Mouse (Mus musculus) forebrain, embryonic 15.5 days (tissue): ENCODE measurements around the gene Trmt61a. TPM values are rescaled to one million over a fixed set of nuclear protein-coding genes. Genes with fewer than 3 reads are reported as not detected.

Experiments used
- ATAC-seq: fragments of 200-750 bp; cut with Nextera tagmentation; replicated peaks from 2 replicates; pipeline ENCODE4 v1.8.0; 2017; ENCODE audit warnings: mild to moderate bottlenecking, moderate TSS enrichment, moderate library complexity
- H3K27ac ChIP-seq: fragments of 300-500 bp; sonication (generic); replicated peaks from 2 replicates; pipeline ENCODE4 v1.5.1; 2015; ENCODE audit warnings: mild to moderate bottlenecking, inconsistent platforms
- H3K27me3 ChIP-seq: fragments of 300-500 bp; sonication (generic); 2 replicates; pipeline ENCODE4 v1.6.1; 2015; ENCODE audit warnings: inconsistent platforms
- H3K36me3 ChIP-seq: fragments of 300-500 bp; sonication (generic); 2 replicates; pipeline ENCODE4 v1.6.1; 2015; ENCODE audit warnings: mild to moderate bottlenecking, inconsistent platforms
- H3K4me1 ChIP-seq: fragments of 300-500 bp; sonication (generic); 2 replicates; pipeline ENCODE4 v1.6.1; 2015; ENCODE audit warnings: inconsistent platforms
- H3K4me2 ChIP-seq: fragments of 300-500 bp; sonication (generic); replicated peaks from 2 replicates; pipeline ENCODE4 v1.6.1; 2015; ENCODE audit warnings: mild to moderate bottlenecking, inconsistent platforms
- H3K4me3 ChIP-seq: fragments of 300-500 bp; sonication (generic); 2 replicates; pipeline ENCODE4 v1.5.1; 2015; ENCODE audit warnings: mild to moderate bottlenecking, inconsistent platforms
- H3K9ac ChIP-seq: fragments of 300-500 bp; sonication (generic); replicated peaks from 2 replicates; pipeline ENCODE4 v1.6.1; 2015; ENCODE audit warnings: mild to moderate bottlenecking, inconsistent platforms
- H3K9me3 ChIP-seq: fragments of 300-500 bp; sonication (generic); 2 replicates; pipeline ENCODE4 v1.6.1; 2016; ENCODE audit warnings: inconsistent platforms
- WGBS: fragments of 180-500 bp; shearing (Covaris S2); methylation state at CpG from one replicate; pipeline ENCODE4 v1.1.7; 2015; ENCODE audit warnings: mixed read lengths; 5-methylcytosine and 5-hydroxymethylcytosine counted together
- polyA plus RNA-seq: library from polyadenylated mRNA; unstranded; fragments of >200 nt; fragmentation: Nextera tagmentation; extraction: Ambion mirVana; gene quantifications from 2 replicates; pipeline ENCODE4 v1.2.1, GENCODE M21; 2015

Trmt61a gene
- polyA plus RNA-seq, 1 experiment from 2014 or later, result 10.6 TPM

DNA sequence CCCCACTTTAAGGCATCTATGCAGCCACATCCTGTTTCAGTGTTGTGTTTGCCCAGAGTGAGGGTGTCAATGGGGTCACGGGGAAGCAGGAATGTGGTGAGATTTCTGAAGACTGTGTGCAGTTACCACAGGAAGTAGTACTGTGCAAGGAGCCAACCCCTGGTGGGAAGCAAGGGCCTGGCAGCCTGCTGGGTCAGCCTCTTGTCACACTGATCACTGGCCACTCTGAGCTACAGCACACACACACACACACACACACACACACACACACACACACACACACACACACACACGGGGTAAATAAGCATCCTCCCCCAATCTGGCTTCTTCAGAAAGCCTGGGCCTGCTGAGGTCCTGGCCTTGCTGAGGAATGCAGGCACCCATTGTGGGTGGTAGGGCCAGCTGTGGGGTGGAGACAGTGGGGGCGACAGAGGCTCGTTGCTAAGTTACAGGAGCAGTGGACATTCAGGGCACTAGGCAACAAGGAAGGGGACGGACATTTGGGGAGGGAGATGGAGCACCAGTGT, 13.5 kb downstream of the Trmt61a start:
- H3K27ac ChIP-seq, result peak overlapping the region; percentile 82
- H3K4me3 ChIP-seq, result no peak overlapping the region
- no peaks in the 10 kb centered on the region for H3K9me3 ChIP-seq
- no peak overlapping the region for H3K4me2 ChIP-seq
- ATAC-seq, result no peak
- no peaks in the 10 kb centered on the region for H3K36me3 ChIP-seq
- WGBS, result 11% methylated on average over 5 of the region's 5 CpGs
- H3K4me1 ChIP-seq, result peaks cover 72% of the 10 kb centered on the region
- no peak overlapping the region for H3K9ac ChIP-seq
- H3K27me3 ChIP-seq, result no peaks in the 10 kb centered on the region

DNA sequence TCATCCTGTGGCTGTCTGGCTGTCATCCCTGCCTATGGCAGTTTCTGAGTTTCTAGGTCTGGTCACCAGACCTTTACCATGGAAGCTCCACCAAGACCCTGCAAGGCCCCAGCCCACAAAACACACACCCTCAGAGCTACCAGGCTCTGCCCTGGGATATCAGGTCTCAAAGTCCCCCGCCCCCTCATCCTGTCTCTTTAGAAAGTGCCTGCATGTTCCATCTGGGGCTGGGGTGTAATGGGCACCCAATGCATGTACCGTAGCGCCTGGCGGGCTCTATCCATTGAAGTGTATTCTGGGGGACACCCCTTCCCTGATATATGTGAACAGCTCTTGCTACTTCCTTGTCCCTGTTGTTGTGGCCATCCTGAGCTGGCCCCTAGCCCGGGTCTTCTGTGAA, 15.0 kb downstream of the Trmt61a start:
- no peak overlapping the region for H3K4me3 ChIP-seq
- H3K4me2 ChIP-seq, result no peak overlapping the region
- H3K4me1 ChIP-seq, result peaks cover 57% of the 10 kb centered on the region
- no peaks in the 10 kb centered on the region for H3K9me3 ChIP-seq
- no peaks in the 10 kb centered on the region for H3K36me3 ChIP-seq
- WGBS, result 58% methylated on average over 5 of the region's 5 CpGs
- no peaks in the 10 kb centered on the region for H3K27me3 ChIP-seq
- no peak overlapping the region for H3K9ac ChIP-seq
- peak overlapping the region; percentile 82 for H3K27ac ChIP-seq
- no peak for ATAC-seq

DNA sequence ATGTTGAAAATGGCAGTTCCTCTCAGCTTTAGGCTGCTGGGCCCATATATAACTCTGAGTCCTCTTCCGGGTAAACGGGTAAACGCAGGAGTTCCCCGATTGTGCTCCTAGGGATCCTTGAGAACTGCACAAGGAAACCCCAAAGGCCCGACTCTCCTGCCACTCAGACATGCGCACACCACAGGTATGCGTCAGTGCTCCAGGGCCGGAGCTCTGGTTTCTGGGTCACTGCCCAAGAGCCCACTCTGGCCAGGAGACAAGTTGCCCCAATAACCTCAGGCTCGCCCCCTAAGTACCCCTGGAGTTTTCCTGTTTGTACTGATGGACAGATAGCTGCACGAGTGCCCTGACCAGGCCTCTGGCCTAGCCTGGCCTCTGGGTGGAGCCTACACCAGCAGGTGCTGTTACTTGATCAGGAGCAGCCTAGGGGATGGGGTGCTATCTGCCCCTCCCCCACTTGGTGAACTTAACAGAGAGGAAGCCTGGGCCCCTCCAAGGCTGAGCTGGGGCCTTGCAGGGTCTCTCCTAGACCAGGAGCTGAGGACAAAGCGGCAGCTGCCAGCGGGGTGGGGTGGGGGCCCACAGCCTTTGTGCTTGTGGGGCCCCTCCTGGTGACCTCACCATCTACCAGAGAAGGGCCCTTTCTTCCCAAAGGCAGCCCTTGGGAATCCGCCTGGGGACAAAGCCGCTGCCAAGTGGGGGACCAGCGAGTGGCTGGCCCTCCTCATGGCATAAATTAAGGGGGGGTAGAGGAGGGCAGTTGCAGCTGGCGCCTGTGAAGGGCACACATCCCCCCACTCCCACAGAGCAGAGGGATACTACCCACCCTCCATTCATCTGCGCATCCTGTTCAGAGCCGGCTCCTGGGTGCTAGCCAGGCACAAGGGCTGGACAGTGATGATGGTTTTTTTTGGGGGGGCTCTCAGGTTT, 15.7 kb downstream of the Trmt61a start:
- H3K36me3 ChIP-seq, result no peaks in the 10 kb centered on the region
- H3K9ac ChIP-seq, result peak overlapping the region; percentile 1; the same call in 1 of the 2 replicates
- 4% methylated on average over 18 of the region's 18 CpGs for WGBS
- peaks cover 54% of the 10 kb centered on the region for H3K4me1 ChIP-seq
- no peaks in the 10 kb centered on the region for H3K27me3 ChIP-seq
- H3K4me2 ChIP-seq, result peak overlapping the region; percentile 22
- no peak overlapping the region for H3K4me3 ChIP-seq
- no peaks in the 10 kb centered on the region for H3K9me3 ChIP-seq
- H3K27ac ChIP-seq, result peak overlapping the region; percentile 82
- peak; percentile 89 for ATAC-seq

DNA sequence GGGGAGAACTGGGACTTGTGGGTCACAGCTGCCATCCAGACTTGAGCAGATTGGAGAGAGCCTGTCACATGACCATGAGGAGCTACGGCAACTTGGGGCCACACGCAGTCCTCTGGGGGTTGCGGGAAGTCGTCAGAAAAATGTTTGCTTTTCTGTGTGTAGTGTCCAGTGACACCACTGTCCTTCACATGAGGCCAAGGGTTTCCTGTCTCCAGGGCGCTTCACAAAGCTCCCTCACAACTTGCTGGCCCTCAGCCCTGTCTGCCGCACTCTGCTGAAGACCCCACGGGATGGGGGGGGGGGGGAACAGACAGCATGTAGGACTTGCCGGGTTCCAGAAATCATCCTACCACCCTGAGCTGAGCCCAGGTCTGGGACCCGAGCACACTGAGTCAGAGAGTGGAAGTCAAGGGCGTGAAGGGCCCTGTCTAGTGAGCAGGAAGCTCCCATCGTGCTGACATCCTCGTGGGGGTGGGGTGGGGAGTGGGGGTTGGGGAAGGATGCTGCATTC, 16.4 kb downstream of the Trmt61a start:
- H3K4me3 ChIP-seq, result no peak overlapping the region
- no peaks in the 10 kb centered on the region for H3K36me3 ChIP-seq

DNA sequence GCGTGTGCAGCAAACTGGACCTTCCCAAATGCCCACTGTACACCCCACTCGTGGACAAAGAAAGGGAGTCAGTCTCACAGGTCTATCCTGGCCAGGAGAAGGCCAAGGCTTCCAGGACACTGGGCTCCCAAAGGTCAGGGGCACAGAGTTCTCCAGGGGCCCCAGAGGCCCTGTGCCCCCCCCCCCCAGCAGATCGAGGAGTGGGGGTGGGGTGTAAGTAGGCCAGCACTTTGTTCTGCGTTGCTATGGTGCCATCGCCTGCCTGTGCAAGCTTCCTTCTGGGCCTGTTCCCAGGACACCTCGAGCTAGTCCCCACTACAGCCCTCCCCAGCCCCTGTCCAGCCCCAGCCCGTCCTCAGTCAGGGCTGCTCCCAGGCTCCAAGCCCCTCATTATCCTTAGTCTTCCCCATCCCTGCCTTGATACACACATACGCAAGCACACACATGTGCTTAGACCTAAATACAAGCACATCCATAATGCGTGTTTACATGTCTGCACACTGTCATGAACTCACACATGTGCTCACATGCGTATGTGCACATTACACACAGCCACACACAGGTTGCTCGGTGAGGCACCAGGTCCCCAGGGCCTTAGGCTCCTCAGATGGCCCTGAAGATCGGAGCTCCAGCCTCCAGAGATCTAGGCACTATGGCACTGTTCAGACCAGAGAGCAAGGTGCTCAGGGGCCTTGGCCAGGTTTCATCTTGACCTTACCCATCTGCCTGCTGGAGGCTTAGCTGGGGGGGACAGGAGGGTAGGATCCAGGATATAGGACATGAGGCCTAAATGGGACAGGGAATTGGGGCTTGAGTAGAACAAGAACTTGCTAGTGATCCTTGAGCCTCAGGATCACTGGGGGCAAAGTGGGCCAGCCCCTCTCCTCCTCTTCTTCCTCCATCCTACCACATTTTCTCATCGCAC, 17.2 kb downstream of the Trmt61a start:
- WGBS, result 27% methylated on average over 13 of the region's 13 CpGs
- H3K4me1 ChIP-seq, result peaks cover 54% of the 10 kb centered on the region
- H3K4me3 ChIP-seq, result no peak overlapping the region
- peak overlapping the region; percentile 1; the same call in 1 of the 2 replicates for H3K9ac ChIP-seq
- no peak overlapping the region; the same call in 1 of the 2 replicates for H3K4me2 ChIP-seq
- peak; percentile 42 for ATAC-seq
- peak overlapping the region; percentile 82 for H3K27ac ChIP-seq
- no peaks in the 10 kb centered on the region for H3K9me3 ChIP-seq
- no peaks in the 10 kb centered on the region for H3K27me3 ChIP-seq
- no peaks in the 10 kb centered on the region for H3K36me3 ChIP-seq

More for the DNA sequence above, 16.4 kb downstream of the Trmt61a start:
- Histone ChIP-seq H3K27me3 (no peaks in the 10 kb centered on the region), H3K4me1 (peaks cover 54% of the 10 kb centered on the region), H3K9me3 (no peaks in the 10 kb centered on the region), H3K4me2 (peak overlapping the region; percentile 22), H3K9ac (peak overlapping the region; percentile 1; the same call in 1 of the 2 replicates), H3K27ac (peak overlapping the region; percentile 82)
- peak; percentile 26 for ATAC-seq
- WGBS, result under 1% methylated on average over 12 of the region's 12 CpGs

DNA sequence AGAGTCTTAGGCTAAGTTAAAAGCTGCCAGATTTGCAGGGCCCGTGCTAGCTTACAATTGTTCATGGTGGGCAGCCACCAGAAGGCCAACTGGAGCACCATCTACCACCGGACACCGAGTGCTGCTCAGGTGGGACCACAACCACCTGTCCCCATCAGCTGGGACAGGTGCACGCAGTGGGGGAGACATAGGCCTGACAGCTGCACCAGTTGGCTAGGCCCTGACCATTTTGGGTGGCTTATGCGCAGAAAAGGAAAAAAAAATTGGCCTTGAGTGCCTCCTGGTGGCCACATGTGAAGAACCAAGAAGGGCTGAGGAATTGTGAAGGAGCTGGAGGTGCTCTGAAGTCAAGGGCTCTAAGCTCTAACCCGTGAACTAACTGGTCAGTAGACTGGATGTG, 18.3 kb downstream of the Trmt61a start:
- no peak overlapping the region for H3K9ac ChIP-seq
- H3K27me3 ChIP-seq, result no peaks in the 10 kb centered on the region
- no peaks in the 10 kb centered on the region for H3K9me3 ChIP-seq
- H3K27ac ChIP-seq, result peak overlapping the region; percentile 82
- no peak overlapping the region for H3K4me3 ChIP-seq
- peaks cover 49% of the 10 kb centered on the region for H3K4me1 ChIP-seq
- ATAC-seq, result no peak
- H3K36me3 ChIP-seq, result no peaks in the 10 kb centered on the region
- WGBS, result 17% methylated on average over 6 of the region's 6 CpGs
- no peak overlapping the region for H3K4me2 ChIP-seq

DNA sequence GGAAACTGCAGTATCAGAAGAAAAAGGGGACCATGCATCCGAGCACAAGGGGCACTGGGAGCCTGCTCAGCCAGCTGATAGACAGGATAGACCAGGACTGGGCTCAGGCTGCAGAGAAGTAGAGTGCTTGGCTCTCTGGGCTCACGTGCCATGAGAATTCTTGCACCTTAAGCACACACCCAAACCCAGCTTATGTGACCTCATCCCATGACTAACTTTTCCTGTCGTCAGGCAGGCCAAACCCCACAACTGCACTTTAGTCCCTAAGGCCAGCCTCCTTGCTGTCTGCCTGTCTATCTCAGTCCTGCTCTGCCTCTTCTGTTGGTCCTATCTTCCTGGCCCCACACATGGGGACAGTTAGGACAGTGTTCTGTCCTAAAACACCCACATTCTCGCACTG, 19.8 kb downstream of the Trmt61a start:
- no peaks in the 10 kb centered on the region for H3K9me3 ChIP-seq
- no peak overlapping the region for H3K9ac ChIP-seq
- WGBS, result 72% methylated on average over 4 of the region's 4 CpGs
- no peaks in the 10 kb centered on the region for H3K36me3 ChIP-seq
- no peak overlapping the region for H3K4me2 ChIP-seq
- ATAC-seq, result no peak
- no peak overlapping the region for H3K4me3 ChIP-seq
- H3K27me3 ChIP-seq, result no peaks in the 10 kb centered on the region
- H3K27ac ChIP-seq, result no peak overlapping the region
- peaks cover 36% of the 10 kb centered on the region for H3K4me1 ChIP-seq

DNA sequence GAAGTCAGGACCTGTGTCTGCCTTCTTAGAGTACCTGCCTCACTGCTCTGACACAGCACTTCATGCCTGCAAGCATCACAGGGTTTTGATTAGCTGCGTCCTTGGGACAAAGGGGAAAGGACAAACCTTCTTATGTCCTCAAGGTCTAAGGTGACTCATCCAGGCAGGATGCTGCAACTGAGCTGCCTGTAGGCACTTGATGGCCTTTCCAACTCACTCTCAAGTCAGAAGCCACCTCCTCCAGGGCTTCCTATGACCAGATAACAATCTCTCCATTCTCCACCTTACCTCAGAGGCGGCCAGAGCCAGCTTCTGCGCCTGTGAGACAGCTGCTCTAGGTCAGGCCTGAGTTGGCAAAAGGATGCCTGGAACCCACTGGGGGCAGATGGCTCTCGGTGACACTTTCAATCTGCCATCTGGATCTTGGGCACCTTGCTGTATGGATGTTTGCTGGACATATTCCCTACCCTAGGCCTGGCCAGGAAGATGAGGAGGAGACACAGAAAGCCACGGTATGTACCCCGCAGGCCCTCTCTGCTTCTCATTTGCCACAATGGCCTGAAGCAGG, 20.5 kb downstream of the Trmt61a start:
- Histone ChIP-seq H3K9ac (0 out of 2 replicates have a peak overlapping the region, but pooled peaks have one; percentile 1), H3K27ac (peak overlapping the region; percentile 14; the same call in 1 of the 2 replicates), H3K4me1 (peaks cover 29% of the 10 kb centered on the region), H3K9me3 (no peaks in the 10 kb centered on the region), H3K4me3 (no peak overlapping the region), H3K36me3 (no peaks in the 10 kb centered on the region), H3K4me2 (no peak overlapping the region), H3K27me3 (no peaks in the 10 kb centered on the region)
- WGBS, result 82% methylated on average over 6 of the region's 6 CpGs
- no peak for ATAC-seq

DNA sequence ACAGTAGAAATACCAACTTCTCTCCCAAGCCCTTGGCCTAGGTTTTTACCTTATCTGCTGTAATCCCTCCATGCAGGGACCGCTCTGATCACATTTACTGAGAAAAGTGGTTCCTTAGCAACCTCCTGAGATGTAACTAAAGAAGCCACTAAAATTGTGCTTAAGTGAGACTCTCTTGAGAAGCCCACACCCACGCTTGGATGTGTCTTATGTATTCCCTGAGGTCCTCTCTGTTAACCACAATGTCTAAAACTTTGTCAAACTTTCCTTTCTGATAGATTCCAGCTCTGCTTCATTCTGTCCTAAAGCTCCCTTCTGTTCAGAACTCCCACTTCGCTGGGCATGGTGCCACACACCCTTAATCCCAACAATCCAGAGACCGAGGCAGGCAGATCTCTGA, 21.6 kb downstream of the Trmt61a start:
- 81% methylated on average over 4 of the region's 4 CpGs for WGBS
- H3K9ac ChIP-seq, result no peak overlapping the region
- ATAC-seq, result no peak
- no peaks in the 10 kb centered on the region for H3K27me3 ChIP-seq
- no peak overlapping the region for H3K27ac ChIP-seq
- H3K4me1 ChIP-seq, result peaks cover 17% of the 10 kb centered on the region
- no peaks in the 10 kb centered on the region for H3K9me3 ChIP-seq
- no peak overlapping the region for H3K4me3 ChIP-seq
- no peaks in the 10 kb centered on the region for H3K36me3 ChIP-seq
- H3K4me2 ChIP-seq, result no peak overlapping the region

DNA sequence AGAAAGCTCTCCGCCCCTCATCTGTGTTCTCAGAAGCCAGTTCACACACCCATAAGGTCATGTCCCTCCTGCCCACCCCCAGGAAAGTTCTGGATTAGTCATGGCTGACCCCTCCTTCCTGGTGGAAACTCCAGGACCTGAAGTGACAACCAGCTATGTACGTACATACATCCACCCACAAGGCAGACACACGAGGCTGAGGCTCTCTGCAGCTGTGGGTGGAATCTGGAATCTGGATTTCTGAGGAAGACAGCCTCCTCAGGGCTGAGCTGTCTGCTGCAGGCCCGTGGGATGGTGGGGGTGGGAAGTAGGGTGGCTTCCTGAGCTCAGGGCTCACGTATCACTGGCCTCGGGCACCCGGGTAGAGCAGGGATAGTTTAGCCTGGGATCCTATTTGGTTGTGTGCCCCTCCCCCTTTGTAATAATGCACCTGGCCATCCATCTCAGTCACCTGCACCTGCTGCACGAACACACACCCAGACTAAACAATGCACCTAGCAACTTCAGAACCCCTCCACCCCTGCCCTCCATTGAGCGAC, 23.1 kb downstream of the Trmt61a start:
- no peaks in the 10 kb centered on the region for H3K27me3 ChIP-seq
- H3K4me3 ChIP-seq, result no peak overlapping the region
- no peak overlapping the region for H3K27ac ChIP-seq
- H3K4me1 ChIP-seq, result peaks cover 8% of the 10 kb centered on the region
- no peak overlapping the region for H3K4me2 ChIP-seq
- ATAC-seq, result no peak
- no peak overlapping the region for H3K9ac ChIP-seq
- WGBS, result 85% methylated on average over 9 of the region's 9 CpGs
- no peaks in the 10 kb centered on the region for H3K9me3 ChIP-seq
- no peaks in the 10 kb centered on the region for H3K36me3 ChIP-seq

DNA sequence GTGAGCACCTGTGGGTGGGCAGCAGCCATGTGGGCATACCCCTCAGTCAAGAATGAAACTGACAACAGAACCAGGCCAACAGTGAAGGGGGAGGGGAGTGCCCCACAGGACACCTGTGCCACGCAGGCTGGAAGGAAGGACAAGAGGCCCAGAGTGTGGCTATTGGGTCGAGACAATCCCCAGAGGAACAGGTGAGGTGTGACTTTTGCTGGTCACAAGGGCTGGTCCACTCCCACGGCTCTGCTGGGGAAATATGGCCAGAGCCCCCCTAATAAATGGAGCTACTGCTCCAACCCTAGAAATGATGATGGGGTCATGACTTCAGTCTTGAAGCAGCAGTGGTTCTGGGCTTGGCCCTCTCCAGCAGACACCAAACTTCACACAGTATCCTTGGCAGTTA, 25.4 kb downstream of the Trmt61a start:
- Histone ChIP-seq H3K36me3 (peaks cover 3% of the 10 kb centered on the region; the same call in 1 of the 2 replicates), H3K4me2 (no peak overlapping the region), H3K9me3 (no peaks in the 10 kb centered on the region), H3K27me3 (no peaks in the 10 kb centered on the region), H3K4me1 (0 out of 2 replicates have a peak, but pooled peaks cover 5% of the 10 kb centered on the region), H3K27ac (no peak overlapping the region), H3K9ac (no peak overlapping the region), H3K4me3 (no peak overlapping the region)
- ATAC-seq, result no peak
- 92% methylated on average over 3 of the region's 3 CpGs for WGBS
